Mouse (Mus musculus) v-Abl transformed pro-B cells (cell line): ENCODE measurements around the gene Ankrd66.

Experiments used
- in situ Hi-C, 2 experiments: fragments of 400-800 bp; cut with MboI; formaldehyde crosslinking; loops; one replicate each; pipeline ENCODE4 v1.15.1; 2025; ENCODE audit not compliant: unreplicated experiment in 2 of 2

The Ankrd66 gene

GRCm38 (mm10) chr17:43543539-43543938 is at the start of gene Ankrd66:
Ankrd66 (minus strand) TSS chr17:43543639.
- in situ Hi-C loops: no loop called here

- in situ Hi-C loops: no loop called here
Observed at GRCm38 (mm10) chr17:43592296-43593291, 49.2 kb upstream of the Ankrd66 start.

DNA sequence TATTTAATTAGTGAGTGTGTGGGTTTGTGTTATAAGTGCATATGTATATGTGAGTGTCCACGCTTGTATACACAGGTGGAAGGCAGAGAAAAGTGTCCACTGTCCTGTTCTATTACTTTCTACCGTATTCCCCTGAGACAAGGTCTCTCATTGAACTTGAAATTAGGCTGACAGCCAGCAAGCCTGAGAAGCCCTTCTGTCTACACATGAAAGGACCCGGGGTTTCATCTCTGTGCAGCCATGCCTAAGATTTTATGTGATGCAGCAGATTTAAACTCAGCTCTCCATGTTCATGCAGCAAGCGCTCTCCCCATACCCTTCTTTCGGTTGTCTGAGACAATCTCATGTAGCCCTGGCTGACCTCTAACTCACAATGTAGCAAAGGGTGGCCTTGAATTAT is 47.1 kb upstream of the Ankrd66 start:
- in situ Hi-C loops: no loop called here

DNA sequence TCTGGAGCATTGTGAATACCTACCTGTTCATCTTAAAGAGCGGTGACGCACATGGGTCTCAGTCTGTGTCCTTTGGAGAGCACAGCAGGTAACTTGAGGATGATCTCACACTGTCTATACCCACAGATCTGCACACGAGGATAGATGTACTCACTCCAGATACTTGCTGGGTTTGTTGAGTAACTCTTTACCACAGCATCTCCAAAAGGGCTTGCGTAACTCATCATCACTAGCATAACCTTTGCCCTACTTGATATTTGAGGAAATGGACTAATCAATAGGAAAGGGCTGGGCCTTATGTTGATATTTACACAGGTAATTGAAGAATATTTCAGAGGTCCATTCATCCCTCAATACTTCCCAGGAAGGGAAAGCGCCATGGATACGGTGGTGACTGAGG is 46.3 kb upstream of the Ankrd66 start:
- in situ Hi-C loops: no loop called here

DNA sequence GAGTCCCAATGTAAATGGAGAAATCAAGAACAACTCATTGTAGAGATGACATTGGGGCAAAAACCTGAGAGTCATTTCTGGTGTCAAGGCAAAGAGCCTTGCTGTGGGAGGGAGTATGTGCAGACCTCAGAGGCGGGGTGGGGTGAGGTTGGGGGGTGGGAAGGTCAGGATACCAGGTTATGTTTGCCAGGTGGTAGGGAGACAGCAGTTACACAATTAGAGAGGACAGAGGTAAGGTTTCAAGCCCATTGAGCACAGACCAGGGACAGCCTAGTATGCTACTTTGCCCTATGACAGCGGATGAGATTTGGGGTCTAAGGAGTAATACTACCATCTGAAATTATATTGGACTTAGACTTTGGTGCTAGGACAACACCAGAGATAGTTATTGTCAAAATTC is 43.8 kb upstream of the Ankrd66 start:
- in situ Hi-C loops: no loop called here

- in situ Hi-C loops: no loop called here
Observed at GRCm38 (mm10) chr17:43584771-43585170, 41.3 kb upstream of the Ankrd66 start.

GRCm38 (mm10) chr17:43581012-43581467 is 37.6 kb upstream of the Ankrd66 start:
- in situ Hi-C loops: no loop called here

DNA sequence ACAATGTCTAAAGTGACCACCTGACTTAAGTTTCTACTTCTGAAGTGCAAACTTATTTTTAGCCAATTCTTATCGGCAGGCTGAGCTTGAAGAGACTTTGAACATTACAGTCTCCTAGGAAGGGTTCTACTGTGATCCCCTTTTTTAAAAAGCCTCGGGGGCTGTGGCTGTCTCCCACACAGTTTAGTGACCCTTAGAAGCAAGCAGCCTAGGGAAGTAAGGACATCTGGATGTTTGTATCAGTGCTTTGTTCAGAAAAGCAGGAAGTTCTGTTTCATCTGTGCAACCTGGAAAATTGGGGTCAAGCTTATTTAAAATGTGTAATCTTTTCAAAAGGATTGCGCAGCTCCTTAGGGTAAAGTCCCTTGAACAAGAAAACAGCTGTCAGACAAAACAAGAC is 37.0 kb upstream of the Ankrd66 start:
- in situ Hi-C loops: no loop called here

DNA sequence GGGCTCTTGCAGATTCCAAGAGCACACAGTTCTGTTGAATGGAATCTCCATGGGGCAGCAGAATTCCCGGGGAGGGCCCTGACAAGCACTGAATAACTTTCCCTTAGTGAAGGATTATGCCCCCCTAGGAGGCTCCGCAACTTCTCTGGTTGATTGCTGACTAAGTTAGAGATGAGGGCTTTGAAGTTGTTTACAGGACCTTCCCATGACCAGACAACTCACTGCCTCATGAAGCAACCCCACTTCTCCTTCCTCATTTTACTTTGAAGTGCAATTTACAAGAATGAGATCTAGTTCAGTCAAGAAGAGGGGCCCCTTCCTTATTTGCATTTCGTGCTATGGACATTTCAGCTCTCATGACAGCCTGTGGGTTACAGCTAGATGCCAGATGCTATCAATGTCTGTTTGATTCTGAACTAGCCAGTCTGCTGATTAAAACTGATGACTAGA is 30.2 kb upstream of the Ankrd66 start:
- in situ Hi-C loops: no loop called here

DNA sequence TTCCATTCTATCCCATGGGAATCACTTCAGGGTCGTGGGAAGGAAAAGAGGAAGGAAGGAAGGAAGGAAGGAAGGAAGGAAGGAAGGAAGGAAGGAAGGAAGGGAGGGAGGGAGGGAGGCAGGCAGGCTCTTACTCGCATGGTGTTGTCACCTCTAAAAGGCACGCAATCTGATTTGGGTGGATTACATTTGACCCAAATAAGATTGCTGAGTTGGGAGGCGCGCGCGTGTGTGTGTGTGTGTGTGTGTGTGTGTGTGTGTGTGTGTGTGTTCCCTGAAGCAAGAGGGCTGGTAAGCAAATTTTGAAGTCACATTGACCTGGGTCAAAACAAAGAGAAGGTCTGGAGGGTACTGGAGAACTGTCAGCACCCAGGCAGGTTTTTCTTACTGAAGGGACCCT is 25.8 kb upstream of the Ankrd66 start:
- in situ Hi-C loops: no loop called here

- in situ Hi-C loops: no loop called here
Observed at GRCm38 (mm10) chr17:43567992-43568888, 24.8 kb upstream of the Ankrd66 start, which contains the start of gene Pla2g7. Pla2g7 (plus strand) TSS chr17:43568098.

- in situ Hi-C loops: no loop called here
Observed at GRCm38 (mm10) chr17:43567593-43567991, 24.2 kb upstream of the Ankrd66 start.

DNA sequence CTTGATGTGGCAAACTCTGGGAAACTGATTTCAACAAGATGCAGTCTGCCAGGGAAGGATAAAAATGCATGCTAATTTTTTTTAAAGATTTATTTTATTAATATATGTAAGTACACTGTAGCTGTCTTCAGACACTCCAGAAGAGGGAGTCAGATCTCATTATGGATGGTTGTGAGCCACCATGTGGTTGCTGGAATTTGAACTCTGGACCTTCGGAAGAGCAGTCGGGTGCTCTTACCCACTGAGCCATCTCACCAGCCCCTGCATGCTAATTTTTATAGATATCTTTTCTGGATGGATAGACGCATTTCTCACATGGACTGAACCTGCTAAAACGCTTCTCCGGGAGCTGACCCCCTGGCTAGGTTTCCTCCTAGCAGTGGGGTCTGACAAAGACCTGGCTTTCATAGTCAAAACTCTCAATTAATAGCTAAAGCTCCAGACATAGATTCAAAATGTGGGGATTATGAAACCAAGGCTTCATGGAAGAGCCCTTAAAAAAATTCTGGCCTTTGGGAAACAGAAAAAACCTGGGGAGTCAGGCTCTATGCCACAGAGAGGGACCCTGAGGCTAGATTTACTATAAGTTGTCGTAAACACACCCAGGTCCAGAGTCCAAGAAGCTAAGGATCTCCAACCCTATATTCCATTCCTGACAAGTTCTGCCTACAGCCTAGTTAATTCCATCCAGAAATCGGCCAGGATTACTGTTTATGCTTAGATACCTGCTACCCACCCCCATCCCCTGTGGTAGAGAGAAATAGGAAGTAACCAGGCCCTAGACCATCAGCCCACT is 20.0 kb upstream of the Ankrd66 start:
- in situ Hi-C loops: no loop called here

- in situ Hi-C loops: no loop called here
Observed at GRCm38 (mm10) chr17:43558678-43559077, 15.2 kb upstream of the Ankrd66 start.

GRCm38 (mm10) chr17:43557541-43558090 is 14.2 kb upstream of the Ankrd66 start:
- in situ Hi-C loops: no loop called here

GRCm38 (mm10) chr17:43557104-43557503 is 13.7 kb upstream of the Ankrd66 start:
- in situ Hi-C loops: no loop called here

DNA sequence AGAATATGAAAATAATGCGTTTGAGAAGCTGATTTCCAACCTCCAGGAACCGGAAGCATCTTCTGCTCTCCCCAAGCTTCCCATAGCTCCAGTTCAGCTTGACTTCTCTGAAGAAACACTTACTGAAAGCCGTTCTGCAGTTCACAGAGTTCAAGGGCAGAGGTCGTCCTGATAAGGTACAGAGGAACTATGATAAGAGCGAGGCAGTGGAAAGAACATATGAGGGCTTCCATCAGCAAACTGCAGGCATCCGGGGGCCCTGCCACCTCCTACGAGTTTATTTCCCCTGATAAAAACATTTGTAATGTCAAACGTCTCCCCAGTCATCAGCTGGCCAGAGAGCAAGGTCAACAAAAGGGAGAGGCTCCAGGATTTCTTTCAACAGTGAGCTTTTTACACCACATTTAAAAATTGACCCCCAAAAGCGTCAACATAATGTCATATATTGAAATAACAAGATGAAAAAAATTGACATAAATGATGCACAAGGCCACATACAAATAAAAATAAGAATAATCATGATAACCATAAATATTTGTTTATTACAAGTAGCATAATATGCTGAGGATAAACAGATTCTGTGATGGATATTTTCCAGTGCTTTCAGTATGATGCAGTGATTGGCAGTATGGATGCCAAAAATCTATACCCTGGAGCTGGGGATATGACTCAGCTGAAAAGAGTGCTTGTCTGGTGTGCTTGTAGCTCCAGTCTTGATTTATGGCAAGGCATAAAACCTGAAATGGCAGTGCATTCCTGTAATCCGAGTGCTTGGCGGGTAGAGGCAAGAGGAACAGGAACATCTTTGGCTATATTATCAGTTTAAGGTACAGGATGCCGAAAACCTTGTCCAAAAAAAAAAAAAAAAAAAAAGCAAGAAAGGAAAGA is 11.3 kb upstream of the Ankrd66 start:
- in situ Hi-C loops: no loop called here

- in situ Hi-C loops: no loop called here
Observed at GRCm38 (mm10) chr17:43551122-43551630, 7.7 kb upstream of the Ankrd66 start.

- in situ Hi-C loops: no loop called here
Observed at GRCm38 (mm10) chr17:43544040-43544439, 601 bp upstream of the Ankrd66 start.
